Mouse (Mus musculus) embryonic stem cell, embryonic (primary cell): ENCODE data around the gene Hormad2.

ENCODE experiments used
- CTCF ChIA-PET, 4 experiments: fragments of 300-600 bp in 2 of 4; fragments of 350-600 bp in 2 of 4; sonication (Branson Sonifier 250); formaldehyde crosslinking; loops; one replicate each; lab custom pipeline; 2022; ENCODE audit warnings: inconsistent platforms in 2 of 4; lab: Charles Lee
- POLR2A ChIA-PET, 4 experiments: fragments of 300-600 bp in 2 of 4; fragments of 350-600 bp in 2 of 4; sonication (Branson Sonifier 250); formaldehyde crosslinking; loops; one replicate each; lab custom pipeline; 2022; ENCODE audit warnings: antibody characterized with exemption in 4 of 4, inconsistent platforms in 1 of 4; lab: Charles Lee

Gene Hormad2

DNA sequence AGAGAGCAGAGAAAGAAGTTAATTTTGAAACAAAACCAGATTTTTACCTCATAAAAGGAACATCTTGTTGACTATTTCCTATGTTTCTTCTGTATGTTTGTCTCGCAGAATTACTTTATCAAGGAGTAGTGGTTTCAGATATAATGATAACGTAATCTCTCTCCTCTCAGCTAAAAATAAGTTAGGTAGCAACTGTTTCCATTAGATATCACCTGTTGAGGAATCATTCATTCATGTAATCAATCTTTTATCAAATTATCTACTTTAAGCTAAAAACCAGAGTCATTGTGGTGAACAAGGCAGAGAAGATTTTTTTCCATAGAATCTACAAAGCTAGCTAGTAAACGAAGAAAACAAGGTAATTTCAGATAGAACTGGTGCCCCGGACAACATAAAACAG is 28.6 kb downstream of the Hormad2 start:
- POLR2A ChIA-PET: no interaction called here

DNA sequence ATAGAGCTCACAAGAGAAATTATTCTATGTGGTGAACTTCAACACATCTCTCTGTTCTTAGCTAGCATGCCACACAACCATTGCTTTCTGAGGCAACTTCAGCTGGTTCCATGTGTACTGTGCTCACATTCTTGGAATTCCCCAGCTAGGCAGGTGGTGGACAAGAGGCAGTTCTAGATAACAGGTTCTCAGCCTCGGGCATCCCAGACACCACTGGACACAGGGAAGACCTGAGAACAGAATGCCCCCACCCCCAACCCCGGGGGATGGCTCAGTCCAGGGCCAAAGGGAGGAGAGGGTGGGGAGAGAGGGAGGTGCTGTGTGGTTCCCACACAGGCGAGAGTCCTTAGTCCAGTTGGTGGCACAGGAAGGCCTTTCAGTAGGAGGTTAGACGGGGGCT is 36.6 kb downstream of the Hormad2 start:
- ChIA-PET CTCF (no interaction called here), POLR2A (interaction anchor here in 1 of 4 experiments (1.4 to 1.7 kb wide), 4 partner anchors 10 to 36 kb away, joined by 3 to 4 read pairs (median 3); partner anchors contain the start of gene Hormad2)

More for the DNA sequence above, 28.6 kb downstream of the Hormad2 start:
- CTCF ChIA-PET: interaction anchor here in 1 of 4 experiments (0.6 kb wide), 1 partner anchor 418 kb away, joined by 3 read pairs; no protein-coding TSS in a partner anchor

GRCm38 (mm10) chr11:4403381-4403780 is 37.5 kb downstream of the Hormad2 start:
- ChIA-PET POLR2A (interaction anchor here in 1 of 4 experiments (0.6 kb wide), 1 partner anchor 146 kb away, joined by 4 read pairs; the partner anchor contains the start of gene Lif), CTCF (no interaction called here)

DNA sequence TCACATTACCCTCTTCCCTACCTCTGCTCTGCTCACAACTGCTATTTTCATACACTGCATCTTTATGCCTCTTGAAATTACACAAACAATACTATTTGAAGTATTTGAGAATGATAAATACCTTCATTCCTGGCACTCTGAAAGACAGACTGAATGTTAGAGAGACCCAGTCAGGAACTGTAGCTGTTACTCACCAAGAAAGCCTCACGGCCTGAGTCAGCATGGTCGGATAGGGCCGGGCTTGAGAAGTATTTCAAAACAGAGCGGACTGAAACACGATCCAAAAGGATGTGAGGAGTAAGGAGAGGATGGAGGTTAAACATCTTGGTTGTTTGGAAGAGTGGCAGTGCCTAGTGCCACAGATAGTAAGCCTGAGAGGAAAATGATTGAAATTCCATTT is 39.7 kb downstream of the Hormad2 start:
- ChIA-PET POLR2A (interaction anchor here in 1 of 4 experiments (1.1 kb wide), 1 partner anchor 50 kb away, joined by 3 read pairs; no protein-coding TSS in a partner anchor), CTCF (no interaction called here)

GRCm38 (mm10) chr11:4394226-4394625 is 46.7 kb downstream of the Hormad2 start:
- ChIA-PET CTCF (no interaction called here), POLR2A (interaction anchor here in 1 of 4 experiments (1.7 to 2.1 kb wide), 3 partner anchors 9 to 89 kb away, joined by 3 to 6 read pairs (median 4); no protein-coding TSS in a partner anchor)

- POLR2A ChIA-PET: interaction anchor here in 1 of 4 experiments (0.7 to 1.4 kb wide), 2 partner anchors 11 to 15 kb away, joined by 3 read pairs; no protein-coding TSS in a partner anchor
- CTCF ChIA-PET: interaction anchor here in 1 of 4 experiments (0.5 kb wide), 1 partner anchor 331 kb away, joined by 3 read pairs; no protein-coding TSS in a partner anchor
Measured at GRCm38 (mm10) chr11:4388018-4388417, 52.9 kb downstream of the Hormad2 start.

DNA sequence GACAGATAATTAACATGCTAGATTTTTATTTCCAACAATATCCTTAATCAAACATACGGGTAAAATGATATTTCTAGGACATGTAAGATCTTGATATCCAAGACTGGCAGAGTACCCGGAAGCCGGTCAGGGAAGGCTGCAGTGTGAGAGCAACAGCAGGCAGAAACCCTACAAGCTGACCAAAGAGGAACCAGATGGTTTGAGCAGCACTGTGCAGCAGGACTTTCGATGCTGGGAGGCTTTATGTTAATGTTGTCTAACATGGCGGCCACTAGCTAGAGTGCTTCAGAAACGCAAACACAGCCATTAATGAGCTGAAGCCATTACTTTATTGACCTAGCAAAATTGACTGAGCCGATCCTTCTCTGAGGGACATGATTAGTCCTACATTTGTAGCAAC is 58.6 kb downstream of the Hormad2 start:
- CTCF ChIA-PET: interaction anchor here in 3 of 4 experiments (0.6 to 1.0 kb wide), 3 partner anchors 40 to 124 kb away, joined by 3 to 4 read pairs (median 4); no protein-coding TSS in a partner anchor
- POLR2A ChIA-PET: no interaction called here

- POLR2A ChIA-PET: interaction anchor here in 3 of 4 experiments (0.5 to 1.8 kb wide), 15 partner anchors 8 to 468 kb away, joined by 3 to 11 read pairs (median 3); partner anchors contain the start of gene Lif (in 1 of the 3)
- CTCF ChIA-PET: interaction anchor here in 2 of 4 experiments (0.7 to 1.3 kb wide), 3 partner anchors 109 to 160 kb away, joined by 3 to 4 read pairs (median 3); no protein-coding TSS in a partner anchor
Measured at GRCm38 (mm10) chr11:4379857-4380256, 61.0 kb downstream of the Hormad2 start.

GRCm38 (mm10) chr11:4366389-4366788 is 74.5 kb downstream of the Hormad2 start:
- CTCF ChIA-PET: interaction anchor here in 2 of 4 experiments (0.6 to 1.3 kb wide), 2 partner anchors 105 to 106 kb away, joined by 4 to 5 read pairs; no protein-coding TSS in a partner anchor
- POLR2A ChIA-PET: interaction anchor here in 1 of 4 experiments (1.1 kb wide), 1 partner anchor 14 kb away, joined by 4 read pairs; no protein-coding TSS in a partner anchor

- ChIA-PET CTCF (interaction anchor here in 3 of 4 experiments (0.9 to 1.9 kb wide), 3 partner anchors 94 to 97 kb away, joined by 3 to 6 read pairs (median 5); no protein-coding TSS in a partner anchor), POLR2A (interaction anchor here in 1 of 4 experiments (0.8 kb wide), 1 partner anchor 95 kb away, joined by 3 read pairs; no protein-coding TSS in a partner anchor)
Measured at GRCm38 (mm10) chr11:4355430-4355829, 85.5 kb downstream of the Hormad2 start.

DNA sequence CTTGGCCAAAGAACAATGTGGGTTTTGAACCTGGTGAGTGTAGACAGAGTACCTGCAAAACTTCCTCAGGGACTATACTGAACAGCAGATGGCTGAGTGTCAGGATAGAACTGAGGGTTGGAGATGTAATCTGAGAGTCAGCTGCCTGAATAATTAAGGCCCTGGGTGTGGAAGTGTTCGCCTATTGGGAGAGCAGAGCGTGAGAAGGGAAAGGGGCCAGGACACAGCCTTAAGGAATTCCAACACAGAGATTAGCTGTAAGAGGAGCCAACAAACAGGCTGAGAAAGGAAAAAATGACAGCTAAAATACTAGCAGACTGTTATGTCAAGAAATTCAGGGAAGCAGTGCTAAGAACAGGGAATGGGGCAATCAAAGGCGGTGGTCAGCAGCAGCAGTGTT is 88.3 kb downstream of the Hormad2 start:
- ChIA-PET CTCF (interaction anchor here in 1 of 4 experiments (0.9 kb wide), 1 partner anchor 91 kb away, joined by 3 read pairs; no protein-coding TSS in a partner anchor), POLR2A (no interaction called here)

GRCm38 (mm10) chr11:4343926-4344325 is 97.0 kb downstream of the Hormad2 start:
- ChIA-PET CTCF (interaction anchor here in 1 of 4 experiments (1.2 kb wide), 1 partner anchor 85 kb away, joined by 4 read pairs; no protein-coding TSS in a partner anchor), POLR2A (interaction anchor here in 2 of 4 experiments (0.7 to 1.9 kb wide), 4 partner anchors 29 to 74 kb away, joined by 3 to 7 read pairs (median 5); no protein-coding TSS in a partner anchor)

GRCm38 (mm10) chr11:4342027-4342426 is 98.9 kb downstream of the Hormad2 start:
- ChIA-PET CTCF (interaction anchor here in 1 of 4 experiments (0.6 kb wide), 1 partner anchor 349 kb away, joined by 3 read pairs; no protein-coding TSS in a partner anchor), POLR2A (interaction anchor here in 2 of 4 experiments (0.7 to 0.9 kb wide), 2 partner anchors 31 to 114 kb away, joined by 3 read pairs; no protein-coding TSS in a partner anchor)

DNA sequence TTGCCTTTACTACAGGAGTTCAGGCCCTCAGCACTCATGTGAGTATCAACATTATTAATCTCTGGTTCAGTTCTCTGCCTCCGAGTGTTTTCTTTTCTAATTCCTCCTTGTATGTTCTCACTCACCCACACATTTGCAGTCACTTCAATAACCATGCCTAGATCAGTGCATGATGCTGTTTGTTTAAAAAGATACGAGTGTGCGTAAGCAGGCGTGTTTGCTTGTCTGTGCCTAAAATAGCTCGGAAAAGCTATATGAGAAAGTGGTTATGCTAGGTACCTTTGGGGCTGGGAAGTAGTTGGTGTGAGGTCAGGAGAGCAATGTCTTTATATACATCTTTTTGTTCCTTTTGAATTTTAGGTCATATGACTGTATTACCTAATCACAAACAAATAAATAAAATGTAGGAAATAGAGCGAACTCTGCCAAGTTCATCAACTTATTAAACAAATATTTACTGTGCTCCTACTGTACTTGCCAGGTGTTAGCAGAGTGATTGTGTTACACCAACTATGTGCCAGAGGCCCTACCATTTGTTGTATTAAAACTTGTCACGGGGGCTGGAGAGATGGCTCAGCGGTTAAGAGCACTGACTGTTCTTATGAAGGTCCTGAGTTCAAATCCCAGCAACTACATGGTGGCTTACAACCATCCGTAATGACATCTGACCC is 100.7 kb downstream of the Hormad2 start:
- ChIA-PET POLR2A (no interaction called here), CTCF (no interaction called here)

DNA sequence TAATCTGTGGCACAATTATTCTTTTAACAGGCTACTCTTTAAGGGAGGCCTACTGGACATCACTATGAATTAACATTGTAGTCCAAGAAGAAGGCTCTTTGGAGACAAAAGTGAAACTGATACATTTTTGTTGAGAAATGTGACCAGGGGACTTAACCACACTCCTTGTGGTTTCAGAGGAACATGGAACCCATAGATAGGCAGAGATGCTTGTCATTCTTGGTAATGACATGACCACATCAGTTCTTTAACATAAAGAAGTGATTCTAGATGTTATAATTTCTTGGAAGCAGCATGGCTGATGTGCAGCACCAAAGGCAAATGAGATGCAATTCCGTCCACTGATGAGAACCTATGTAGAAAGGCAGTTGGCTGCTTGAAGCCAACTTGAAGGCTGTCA is 101.6 kb downstream of the Hormad2 start:
- CTCF ChIA-PET: no interaction called here
- POLR2A ChIA-PET: no interaction called here

GRCm38 (mm10) chr11:4336693-4337283 is 104.1 kb downstream of the Hormad2 start:
- ChIA-PET POLR2A (interaction anchor here in 1 of 4 experiments (0.9 to 1.6 kb wide), 5 partner anchors 10 to 39 kb away, joined by 3 to 6 read pairs (median 3); no protein-coding TSS in a partner anchor), CTCF (interaction anchor here in 2 of 4 experiments (0.9 to 1.1 kb wide), 2 partner anchors 76 kb away, joined by 4 to 5 read pairs; no protein-coding TSS in a partner anchor)

DNA sequence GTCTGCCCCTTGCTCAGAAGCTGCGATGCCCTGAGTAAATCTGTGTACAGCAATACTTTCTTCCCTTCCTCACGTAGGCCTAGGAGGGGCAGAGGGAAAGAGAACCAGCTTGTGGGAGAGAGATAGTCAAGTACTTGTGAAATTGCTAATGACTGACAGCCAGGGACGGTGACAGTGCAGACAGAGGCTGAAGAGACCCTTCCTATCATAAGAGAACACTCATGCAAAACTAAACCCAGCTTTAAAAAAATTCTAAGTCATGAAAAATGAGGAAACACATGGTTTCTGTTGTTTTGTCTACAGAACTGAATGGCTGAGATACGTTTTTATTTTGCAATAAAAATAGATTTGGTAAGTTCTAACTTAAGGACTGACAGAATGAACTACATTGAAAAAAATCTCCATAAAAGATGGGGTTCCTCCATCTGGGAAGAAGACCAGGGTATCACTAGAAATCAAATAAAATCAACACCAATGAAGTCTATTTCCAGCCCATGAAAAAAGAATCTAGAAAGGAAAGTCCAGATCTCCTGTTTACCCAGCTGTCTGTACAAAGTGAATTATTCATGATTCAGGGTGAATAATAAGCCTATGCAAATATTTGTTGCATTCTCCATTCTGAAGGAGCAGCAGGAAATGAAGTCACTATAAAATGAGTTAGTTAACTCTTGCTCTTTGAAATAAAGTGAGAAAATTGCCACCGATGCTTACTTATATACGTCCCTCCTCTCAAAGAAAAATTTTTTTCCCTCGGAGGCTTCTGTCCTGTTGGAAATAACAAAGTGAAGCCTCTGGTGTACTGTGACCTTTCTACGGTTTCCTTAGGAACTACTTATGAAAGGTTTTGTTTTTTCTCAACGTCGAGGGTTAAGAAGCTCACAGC is 104.9 kb downstream of the Hormad2 start:
- CTCF ChIA-PET: no interaction called here
- POLR2A ChIA-PET: interaction anchor here in 2 of 4 experiments (0.7 to 1.6 kb wide), 5 partner anchors 12 to 82 kb away, joined by 3 to 4 read pairs (median 3); no protein-coding TSS in a partner anchor
